Mouse (Mus musculus) heart, postnatal 10 days (tissue): ENCODE results near the gene Tmprss6. TPM values are rescaled to one million over a fixed set of nuclear protein-coding genes. Genes with fewer than 3 reads are reported as not detected.
A peak's percentile ranks its signal among the peaks of the same experiment; 100 is the strongest.

Experiments
- DNase-seq, 2 experiments: peaks; one replicate each; pipeline ENCODE4 v3.0.0; 2021
- intact Hi-C: fragments of 180-260 bp; cut with DNase I; formaldehyde crosslinking; loops from one replicate; pipeline ENCODE4 v1.15.1; 2025
- total RNA-seq, 2 experiments: library from RNA; stranded (reverse); gene quantifications; 2 replicates each; pipeline ENCODE4 v1.2.3; 2021

Gene Tmprss6
- under 1 TPM; 0.10 to 0.45 TPM for total RNA-seq

GRCm38 (mm10) chr15:78468379-78468937 lies at the start of gene Tmprss6:
Gene Tmprss6, minus strand, starts transcription at chr15:78468634.
- intact Hi-C loops: no loop called here
- no peak for DNase-seq

GRCm38 (mm10) chr15:78518221-78518620 lies 49.8 kb upstream of the Tmprss6 start:
- peak in 1 of 2 experiments; percentile 49 for DNase-seq
- intact Hi-C loops: loop anchor here (10.0 kb wide), 1 partner anchor 263 kb away; no protein-coding TSS in a partner anchor

GRCm38 (mm10) chr15:78515759-78516158 lies 47.3 kb upstream of the Tmprss6 start:
- intact Hi-C loops: loop anchor here (2.0 to 10.0 kb wide), 2 partner anchors 67 to 261 kb away; no protein-coding TSS in a partner anchor

GRCm38 (mm10) chr15:78514393-78515146 lies 46.1 kb upstream of the Tmprss6 start:
- intact Hi-C loops: loop anchor here (1.0 to 10.0 kb wide), 3 partner anchors 18 to 260 kb away; no protein-coding TSS in a partner anchor
- peak; percentile 82 to 90 for DNase-seq

More at GRCm38 (mm10) chr15:78515759-78516158, 47.3 kb upstream of the Tmprss6 start:
- DNase-seq: no peak

GRCm38 (mm10) chr15:78513019-78513418 lies 44.6 kb upstream of the Tmprss6 start:
- intact Hi-C loops: loop anchor here (2.0 to 10.0 kb wide), 2 partner anchors 64 to 258 kb away; no protein-coding TSS in a partner anchor
- no peak for DNase-seq

GRCm38 (mm10) chr15:78511951-78512350 lies 43.5 kb upstream of the Tmprss6 start:
- DNase-seq: no peak
- intact Hi-C loops: loop anchor here (2.0 to 10.0 kb wide), 2 partner anchors 63 to 257 kb away; no protein-coding TSS in a partner anchor

GRCm38 (mm10) chr15:78510736-78511135 lies 42.3 kb upstream of the Tmprss6 start:
- intact Hi-C loops: loop anchor here (10.0 kb wide), 1 partner anchor 256 kb away; no protein-coding TSS in a partner anchor
- DNase-seq: no peak

GRCm38 (mm10) chr15:78510121-78510576 lies 41.7 kb upstream of the Tmprss6 start:
- intact Hi-C loops: loop anchor here (10.0 kb wide), 1 partner anchor 255 kb away; no protein-coding TSS in a partner anchor
- peak in 1 of 2 experiments; percentile 29 for DNase-seq

- intact Hi-C loops: no loop called here
- no peak for DNase-seq
Observed at GRCm38 (mm10) chr15:78509297-78509899, 41.0 kb upstream of the Tmprss6 start.

- intact Hi-C loops: no loop called here
- no peak for DNase-seq
Observed at GRCm38 (mm10) chr15:78508443-78508842, 40.0 kb upstream of the Tmprss6 start.

GRCm38 (mm10) chr15:78505541-78505940 lies 37.1 kb upstream of the Tmprss6 start:
- intact Hi-C loops: no loop called here

GRCm38 (mm10) chr15:78504816-78505215 lies 36.4 kb upstream of the Tmprss6 start:
- DNase-seq: no peak
- intact Hi-C loops: no loop called here

More at GRCm38 (mm10) chr15:78505541-78505940, 37.1 kb upstream of the Tmprss6 start:
- no peak for DNase-seq

- no peak for DNase-seq
- intact Hi-C loops: no loop called here
Observed at GRCm38 (mm10) chr15:78504013-78504412, 35.6 kb upstream of the Tmprss6 start.

GRCm38 (mm10) chr15:78502437-78503132 lies 34.2 kb upstream of the Tmprss6 start:
- intact Hi-C loops: no loop called here
- no peak for DNase-seq

- intact Hi-C loops: no loop called here
- DNase-seq: no peak
Observed at GRCm38 (mm10) chr15:78494968-78495406, 26.6 kb upstream of the Tmprss6 start, which contains the start of gene Il2rb. Gene Il2rb, minus strand, starts transcription at chr15:78495271.

GRCm38 (mm10) chr15:78493401-78494010 lies 25.1 kb upstream of the Tmprss6 start:
- DNase-seq: no peak
- intact Hi-C loops: no loop called here

GRCm38 (mm10) chr15:78491301-78491700 lies 22.9 kb upstream of the Tmprss6 start:
- intact Hi-C loops: no loop called here
- no peak for DNase-seq

- intact Hi-C loops: no loop called here
Observed at GRCm38 (mm10) chr15:78489906-78490305, 21.5 kb upstream of the Tmprss6 start.

GRCm38 (mm10) chr15:78489248-78489647 lies 20.8 kb upstream of the Tmprss6 start:
- no peak for DNase-seq
- intact Hi-C loops: no loop called here

More at GRCm38 (mm10) chr15:78489906-78490305, 21.5 kb upstream of the Tmprss6 start:
- no peak for DNase-seq

- no peak for DNase-seq
- intact Hi-C loops: no loop called here
Observed at GRCm38 (mm10) chr15:78487066-78487465, 18.6 kb upstream of the Tmprss6 start.
